Mouse (Mus musculus) megakaryocyte, adult 5-6 weeks (primary cell): ENCODE data around the gene Ctbp2. TPM values are rescaled to one million over a fixed set of nuclear protein-coding genes. Genes with fewer than 3 reads are reported as not detected.

Experiments used
- ATAC-seq: 2 replicates; pipeline ENCODE4 v1.8.0; 2016; ENCODE audit warnings: mild to moderate bottlenecking, inconsistent platforms; ENCODE audit not compliant: poor library complexity, severe bottlenecking
- total RNA-seq, 2 experiments: library from RNA; stranded (forward) in 1 of 2; stranded (reverse) in 1 of 2; fragments of 153-499, 151-499 nt in 1 of 2; fragments of 221-1000, 200-1000 nt in 1 of 2; gene quantifications; 2 replicates each; pipeline versions ENCODE4 v1.2.3 to v1.2.4; 2015 to 2017

Gene Ctbp2
- total RNA-seq, 2 experiments from 2014 or later = 49.3 to 57.6 TPM

GRCm38 (mm10) chr7:133011611-133012010 is 112.5 kb downstream of the Ctbp2 start:
- no peak for ATAC-seq

GRCm38 (mm10) chr7:133011191-133011590 is 113.0 kb downstream of the Ctbp2 start:
- ATAC-seq = no peak

GRCm38 (mm10) chr7:133010477-133010876 is 113.7 kb downstream of the Ctbp2 start:
- ATAC-seq = no peak

- no peak for ATAC-seq
Observed at GRCm38 (mm10) chr7:133009676-133010075, 114.5 kb downstream of the Ctbp2 start.

- no peak for ATAC-seq
Observed at GRCm38 (mm10) chr7:133008663-133009062, 115.5 kb downstream of the Ctbp2 start.

GRCm38 (mm10) chr7:133007343-133007742 is 116.8 kb downstream of the Ctbp2 start:
- ATAC-seq = no peak

GRCm38 (mm10) chr7:133005772-133006171 is 118.4 kb downstream of the Ctbp2 start:
- no peak for ATAC-seq

GRCm38 (mm10) chr7:133003421-133003820 is 120.7 kb downstream of the Ctbp2 start:
- ATAC-seq = peak; percentile 85

GRCm38 (mm10) chr7:133002271-133002670 is 121.9 kb downstream of the Ctbp2 start:
- no peak for ATAC-seq

GRCm38 (mm10) chr7:133001388-133001787 is 122.8 kb downstream of the Ctbp2 start:
- ATAC-seq = no peak

DNA sequence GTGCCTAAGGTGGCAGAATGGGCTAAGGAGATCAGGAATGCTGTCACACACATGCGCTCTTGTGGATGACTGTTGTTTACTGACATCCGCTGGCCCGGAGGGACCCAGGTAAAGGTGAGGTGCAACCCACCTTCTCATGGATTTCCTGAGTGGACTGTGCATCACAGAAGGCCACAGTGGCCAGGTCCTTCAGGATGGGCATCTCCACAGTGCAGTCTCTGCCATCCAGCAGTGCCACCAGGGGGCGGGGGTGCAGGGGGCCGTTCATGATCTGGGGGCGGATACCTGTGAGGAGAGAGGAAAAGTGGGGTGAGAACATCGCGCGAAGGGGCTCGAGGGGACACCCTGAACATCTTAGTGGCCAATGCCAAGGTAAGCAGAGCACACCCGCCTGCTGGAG is 125.1 kb downstream of the Ctbp2 start:
- no peak for ATAC-seq

- ATAC-seq = no peak
Observed at GRCm38 (mm10) chr7:132998639-132999038, 125.5 kb downstream of the Ctbp2 start.

- no peak for ATAC-seq
Observed at GRCm38 (mm10) chr7:132996391-132996790, 127.8 kb downstream of the Ctbp2 start.

- ATAC-seq = no peak
Observed at GRCm38 (mm10) chr7:132994628-132995191, 129.4 kb downstream of the Ctbp2 start.

DNA sequence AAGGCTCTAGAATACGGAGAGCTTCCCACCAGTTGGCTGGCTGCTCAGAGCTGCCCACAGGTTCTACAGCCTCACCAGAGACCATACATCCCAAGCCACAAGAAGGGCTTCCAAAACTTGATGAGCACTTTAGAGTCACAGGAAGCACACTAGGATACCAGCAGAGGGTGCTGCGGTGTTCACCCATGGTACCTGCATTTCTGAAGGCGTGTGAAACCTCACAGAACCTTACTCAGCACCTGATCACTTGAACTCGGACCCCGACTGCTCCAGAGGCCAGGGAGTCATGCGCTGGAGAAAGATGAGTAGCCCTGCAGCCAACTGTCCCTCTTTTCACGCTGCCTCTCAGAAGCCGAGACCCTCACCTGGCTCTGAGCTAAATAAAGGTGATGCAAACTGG is 130.0 kb downstream of the Ctbp2 start:
- ATAC-seq = no peak

GRCm38 (mm10) chr7:132992967-132993615 is 131.1 kb downstream of the Ctbp2 start:
- ATAC-seq = no peak

DNA sequence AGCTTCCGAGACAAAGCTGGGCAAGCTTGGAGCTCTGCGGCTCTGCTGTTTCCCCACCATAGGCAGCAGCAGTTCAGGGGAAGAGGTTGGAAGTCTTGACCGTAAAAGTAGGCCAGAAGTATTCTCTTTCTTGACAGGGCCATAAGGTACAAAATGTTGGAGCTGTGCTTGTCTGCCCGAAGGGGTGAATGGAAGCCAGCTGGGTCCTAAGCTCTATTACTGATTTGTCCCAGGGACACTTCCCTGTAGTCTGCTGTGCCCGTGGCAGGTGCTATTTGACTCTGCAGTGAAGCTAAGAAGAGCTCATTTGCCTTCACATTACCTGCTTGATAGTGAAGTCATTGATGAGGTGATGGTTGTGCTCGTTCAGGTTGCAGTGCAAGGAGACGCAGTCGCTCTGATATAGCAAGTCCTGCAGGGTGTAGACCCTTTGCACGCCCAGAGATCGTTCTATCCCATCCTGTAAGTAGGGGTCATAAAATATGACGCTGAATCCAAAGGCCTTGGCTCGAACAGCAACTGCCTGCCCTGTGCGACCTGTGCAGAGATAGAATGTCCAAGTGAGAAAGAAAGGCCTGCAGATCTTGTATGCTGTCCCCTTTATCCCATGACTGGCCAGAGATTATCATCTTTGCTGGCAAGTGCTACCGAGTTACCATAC is 132.8 kb downstream of the Ctbp2 start:
- ATAC-seq = no peak

DNA sequence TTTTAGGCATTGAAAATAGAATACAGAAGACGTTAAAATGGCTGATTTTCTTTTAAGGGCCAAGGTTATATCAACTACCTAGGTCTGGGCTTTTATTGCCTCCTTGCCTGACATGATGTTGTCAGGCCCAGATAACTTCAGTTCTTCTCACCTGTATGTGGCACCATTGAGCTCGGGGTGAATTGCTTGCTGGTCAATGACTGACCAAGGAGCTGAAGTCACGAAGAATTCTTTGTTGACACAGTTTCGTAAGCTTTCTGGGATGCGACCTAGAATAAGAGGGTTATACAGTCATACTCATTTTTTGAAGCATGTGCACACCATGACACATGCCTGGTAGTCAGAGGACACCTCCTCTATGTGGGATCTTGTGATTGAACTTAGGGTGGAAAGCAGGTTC is 134.3 kb downstream of the Ctbp2 start:
- ATAC-seq = no peak

DNA sequence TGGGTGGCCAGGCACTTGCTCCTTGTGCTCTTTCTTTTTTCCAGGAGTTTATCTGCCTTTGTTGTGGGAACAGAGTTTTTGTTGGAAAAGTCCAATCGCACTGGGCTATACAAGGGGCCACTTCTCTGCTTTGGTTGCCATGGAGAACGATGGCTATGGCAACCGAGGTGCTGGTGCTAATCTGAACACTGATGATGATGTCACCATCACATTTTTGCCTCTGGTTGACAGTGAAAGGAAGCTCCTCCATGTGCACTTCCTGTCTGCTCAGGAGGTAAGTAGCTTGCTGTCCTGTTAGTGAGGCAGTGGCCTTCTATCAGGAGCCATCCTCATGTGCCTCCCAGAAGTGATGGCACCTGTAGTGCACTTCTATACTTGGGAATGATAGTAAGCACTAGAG is 141.5 kb downstream of the Ctbp2 start:
- ATAC-seq = no peak

DNA sequence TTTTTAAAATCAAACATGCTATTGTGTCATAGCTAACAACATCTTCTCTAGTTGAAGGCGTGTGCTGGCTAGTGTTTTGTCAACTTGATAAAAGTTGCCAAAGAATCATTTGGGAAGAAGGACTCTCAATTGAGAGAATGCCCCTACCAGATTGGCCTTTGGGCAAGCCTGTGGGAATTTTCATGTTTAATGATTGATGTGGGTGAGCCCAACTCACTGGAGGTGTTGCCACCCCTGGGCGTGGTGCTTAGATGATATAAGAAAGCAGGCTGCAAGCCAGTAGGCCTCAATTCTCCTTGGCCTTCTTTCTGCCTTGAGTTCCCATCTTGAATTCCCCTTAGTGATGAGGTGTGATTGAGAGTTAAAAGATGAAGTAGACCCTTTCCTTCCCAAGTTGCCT is 146.2 kb downstream of the Ctbp2 start:
- no peak for ATAC-seq

- no peak for ATAC-seq
Observed at GRCm38 (mm10) chr7:132976079-132976478, 148.1 kb downstream of the Ctbp2 start.

DNA sequence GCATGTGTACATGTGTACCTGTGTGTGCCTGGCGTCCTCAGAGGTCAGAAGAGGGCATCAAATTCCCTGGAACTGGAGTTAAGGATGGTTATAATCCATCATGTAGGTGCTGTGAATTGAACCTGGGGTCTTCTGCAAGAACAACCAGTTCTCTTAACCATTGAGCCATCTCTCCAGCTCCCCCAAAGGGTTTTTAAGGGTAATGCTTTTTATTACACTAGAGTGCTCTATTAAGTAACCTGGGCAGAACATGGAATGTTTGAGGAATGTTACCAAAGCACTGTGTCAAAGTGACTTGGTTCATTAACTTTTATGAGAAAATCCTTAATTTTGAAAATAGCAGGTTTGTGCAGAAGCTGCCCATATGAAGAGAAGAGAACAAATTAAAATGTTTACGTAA is 152.1 kb downstream of the Ctbp2 start:
- no peak for ATAC-seq
